Mouse (Mus musculus) hindbrain, postnatal 0 days (tissue): ENCODE data around the gene Lin28a. TPM values are rescaled to one million over a fixed set of nuclear protein-coding genes. Genes with fewer than 3 reads are reported as not detected.
A peak's percentile ranks its signal among the peaks of the same experiment; 100 is the strongest.

Experiments used
- ATAC-seq: fragments of 200-750 bp; cut with Nextera tagmentation; 2 replicates; pipeline ENCODE4 v1.8.0; 2017; ENCODE audit warnings: mild to moderate bottlenecking, moderate TSS enrichment, moderate library complexity
- DNase-seq: peaks from one replicate; pipeline ENCODE4 v3.0.0-alpha.2; 2015; ENCODE audit warnings: low spot score
- H3K27ac ChIP-seq: fragments of 300-500 bp; sonication (generic); 2 replicates; pipeline ENCODE4 v1.5.1; 2014; ENCODE audit warnings: mild to moderate bottlenecking
- H3K27me3 ChIP-seq: fragments of 300-500 bp; sonication (generic); 2 replicates; pipeline ENCODE4 v1.6.1; 2014; ENCODE audit warnings: low read length, mixed read lengths; ENCODE audit not compliant: insufficient read depth
- H3K36me3 ChIP-seq: fragments of 300-500 bp; sonication (generic); 2 replicates; pipeline ENCODE4 v1.6.1; 2014; ENCODE audit warnings: low read length, mixed read lengths; ENCODE audit not compliant: insufficient read depth
- H3K4me1 ChIP-seq: fragments of 300-500 bp; sonication (generic); 2 replicates; pipeline ENCODE4 v1.6.1; 2014; ENCODE audit warnings: antibody characterized with exemption, low read length, mixed read lengths; ENCODE audit not compliant: insufficient read depth
- H3K4me2 ChIP-seq: fragments of 300-500 bp; sonication (generic); 2 replicates; pipeline ENCODE4 v1.6.1; 2014; ENCODE audit warnings: low read depth, mild to moderate bottlenecking, low read length, moderate library complexity, mixed read lengths
- H3K4me3 ChIP-seq: fragments of 300-500 bp; sonication (generic); 2 replicates; pipeline ENCODE4 v1.5.1; 2014; ENCODE audit warnings: low read length
- H3K9ac ChIP-seq: fragments of 300-500 bp; sonication (generic); replicated peaks from 2 replicates; pipeline ENCODE4 v1.6.1; 2014; ENCODE audit warnings: mild to moderate bottlenecking, low read length, moderate library complexity, mixed read lengths
- H3K9me3 ChIP-seq: fragments of 300-500 bp; sonication (generic); 2 replicates; pipeline ENCODE4 v1.6.1; 2016; ENCODE audit warnings: low read length, mixed read lengths
- CTCF ChIP-seq: IDR thresholded peaks from 2 replicates; pipeline ENCODE4 v1.5.1; 2016; ENCODE audit warnings: antibody characterized with exemption, control low read depth, low read depth
- WGBS: fragments of 180-500 bp; shearing (Covaris S2); extraction: QIAGEN DNeasy Blood & Tissue Kit; methylation state at CpG from one replicate; pipeline ENCODE4 v1.1.7; 2014; 5-methylcytosine and 5-hydroxymethylcytosine counted together
- polyA plus RNA-seq: library from polyadenylated mRNA; unstranded; fragments of >200 nt; fragmentation: Nextera tagmentation; extraction: Ambion mirVana; gene quantifications from 2 replicates; pipeline ENCODE4 v1.2.1, GENCODE M21; 2015
- total RNA-seq: library from RNA; depleted of rRNA; stranded (reverse); fragments of >200 nt; gene quantifications from 2 replicates; pipeline ENCODE4 v1.2.3, GENCODE M21; 2014

The Lin28a gene
- total and polyA plus RNA-seq, 2 experiments from 2014 or later: not detected

DNA sequence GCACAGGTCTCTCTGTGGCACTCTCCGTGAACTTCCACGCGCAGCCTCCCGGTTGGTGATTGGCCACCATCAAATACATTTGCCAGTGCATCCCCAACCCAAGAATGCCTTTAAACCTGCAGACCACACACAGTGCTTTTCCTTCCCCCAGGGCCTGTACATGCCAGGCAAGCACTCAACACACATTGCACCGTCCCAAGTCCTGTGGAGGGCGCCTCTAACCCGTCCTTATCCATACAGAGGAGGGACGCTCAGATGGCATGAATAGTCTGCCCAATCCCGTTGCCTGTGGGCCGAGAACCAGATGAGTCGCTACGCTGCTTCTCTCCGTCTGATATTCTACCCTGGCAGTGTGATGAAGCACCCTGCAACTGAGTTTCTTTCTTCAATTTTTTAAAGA is 35.7 kb downstream of the Lin28a start:
- WGBS: 84% methylated on average over 13 of the region's 13 CpGs
- no peak overlapping the region for H3K4me3 ChIP-seq
- no peak overlapping the region for H3K9ac ChIP-seq
- H3K4me1 ChIP-seq: no peaks in the 10 kb centered on the region
- ATAC-seq (no peak), DNase-seq (no peak)
- H3K27ac ChIP-seq: no peak overlapping the region
- peak; percentile 2; the same call in 1 of the 2 replicates for TF ChIP-seq CTCF
- no peak overlapping the region for H3K4me2 ChIP-seq
- H3K27me3 ChIP-seq: no peaks in the 10 kb centered on the region
- peaks cover 27% of the 10 kb centered on the region; the same call in 1 of the 2 replicates for H3K36me3 ChIP-seq
- H3K9me3 ChIP-seq: no peaks in the 10 kb centered on the region

DNA sequence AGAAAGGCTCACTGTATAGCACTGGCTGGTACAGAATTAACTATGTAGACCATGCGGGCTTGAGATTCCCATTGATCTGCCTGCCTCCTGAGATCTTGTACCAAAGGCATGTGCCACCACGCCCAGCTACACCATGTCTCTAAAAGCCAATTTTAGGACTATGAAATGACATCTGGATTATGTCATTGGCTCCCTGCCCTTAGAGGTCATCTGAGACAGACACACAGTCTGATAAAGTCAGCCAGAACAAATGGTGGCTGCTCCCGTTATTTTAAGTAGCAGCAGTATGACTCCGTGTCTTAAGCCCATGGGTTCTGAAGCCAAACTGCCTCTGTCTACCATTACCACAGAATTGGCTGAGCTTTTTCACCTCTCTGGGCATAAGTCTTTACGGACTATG is 38.1 kb downstream of the Lin28a start:
- H3K4me2 ChIP-seq: no peak overlapping the region
- no peak for ATAC-seq
- no peak for DNase-seq
- H3K9ac ChIP-seq: no peak overlapping the region
- TF ChIP-seq CTCF: no peak
- H3K27me3 ChIP-seq: no peaks in the 10 kb centered on the region
- no peak overlapping the region for H3K4me3 ChIP-seq
- H3K36me3 ChIP-seq: peaks cover 27% of the 10 kb centered on the region; the same call in 1 of the 2 replicates
- H3K27ac ChIP-seq: no peak overlapping the region
- H3K9me3 ChIP-seq: no peaks in the 10 kb centered on the region
- no peaks in the 10 kb centered on the region for H3K4me1 ChIP-seq
- WGBS: 90% methylated on average over 5 of the region's 5 CpGs

DNA sequence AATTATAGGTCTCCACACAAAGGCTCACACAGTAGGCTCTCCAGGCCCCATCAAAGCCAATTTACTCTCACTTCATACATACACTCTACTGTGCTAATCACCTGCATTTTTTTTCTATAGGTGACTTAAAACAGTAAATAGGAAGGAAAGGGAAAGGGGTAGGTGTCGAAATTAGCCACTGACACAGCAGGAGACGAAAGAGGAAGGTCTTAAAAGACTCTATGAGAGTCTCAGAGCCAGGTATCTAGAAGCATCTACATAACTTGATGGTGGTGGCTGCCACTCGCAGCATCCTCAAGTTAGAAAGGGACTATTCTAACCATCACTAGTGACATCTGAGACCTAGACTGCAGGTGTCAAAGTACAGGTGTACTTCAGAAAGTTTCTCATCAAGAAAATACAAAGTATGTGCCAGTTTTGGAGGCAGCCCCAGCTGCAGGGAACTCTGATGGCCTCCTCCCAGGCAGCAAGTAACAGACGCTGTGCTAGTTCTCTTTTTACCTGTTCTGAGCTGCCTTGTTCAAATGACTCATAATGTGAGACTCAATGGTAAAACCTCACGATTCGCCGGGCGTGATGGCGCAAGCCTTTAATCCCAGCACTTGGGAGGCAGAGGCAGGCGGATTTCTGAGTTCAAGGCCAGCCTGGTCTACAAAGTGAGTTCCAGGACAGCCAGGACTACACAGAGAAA is 40.5 kb downstream of the Lin28a start:
- no peaks in the 10 kb centered on the region for H3K27me3 ChIP-seq
- H3K9me3 ChIP-seq: no peaks in the 10 kb centered on the region
- H3K27ac ChIP-seq: no peak overlapping the region
- no peaks in the 10 kb centered on the region for H3K4me1 ChIP-seq
- TF ChIP-seq CTCF: no peak
- no peak overlapping the region for H3K4me3 ChIP-seq
- no peak overlapping the region for H3K4me2 ChIP-seq
- peaks cover 30% of the 10 kb centered on the region; the same call in 1 of the 2 replicates for H3K36me3 ChIP-seq
- H3K9ac ChIP-seq: no peak overlapping the region
- ATAC-seq (no peak), DNase-seq (no peak)
- WGBS: 94% methylated on average over 10 of the region's 10 CpGs

DNA sequence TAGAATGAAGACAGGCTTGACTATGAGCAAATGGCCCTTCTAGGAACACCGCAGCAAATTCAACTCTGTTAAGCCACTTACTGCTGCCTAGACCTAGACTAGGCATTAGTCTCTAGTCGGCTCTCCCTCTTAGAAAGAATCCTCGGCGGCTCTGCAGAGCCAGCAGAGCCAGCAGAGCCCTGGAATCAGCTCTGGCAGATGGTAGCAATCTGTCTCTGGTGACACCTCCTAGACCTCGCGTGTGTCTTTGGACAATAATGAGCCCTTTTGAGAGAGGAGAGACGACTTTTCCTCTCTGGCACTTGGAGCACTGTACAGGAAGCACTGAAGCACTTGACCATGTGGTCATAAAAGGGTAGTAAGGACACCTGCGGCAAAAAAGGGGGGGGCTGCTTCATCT is 46.9 kb downstream of the Lin28a start:
- DNase-seq: peak; percentile 57
- WGBS: 50% methylated on average over 8 of the region's 8 CpGs
- Histone ChIP-seq H3K9me3 (no peaks in the 10 kb centered on the region), H3K27me3 (no peaks in the 10 kb centered on the region), H3K4me1 (peaks cover 17% of the 10 kb centered on the region; the same call in 1 of the 2 replicates), H3K27ac (0 out of 2 replicates have a peak overlapping the region, but pooled peaks have one; percentile 100), H3K4me3 (no peak overlapping the region), H3K36me3 (peaks cover 6% of the 10 kb centered on the region; the same call in 1 of the 2 replicates), H3K4me2 (no peak overlapping the region), H3K9ac (no peak overlapping the region)
- no peak for ATAC-seq
- TF ChIP-seq CTCF: no peak

DNA sequence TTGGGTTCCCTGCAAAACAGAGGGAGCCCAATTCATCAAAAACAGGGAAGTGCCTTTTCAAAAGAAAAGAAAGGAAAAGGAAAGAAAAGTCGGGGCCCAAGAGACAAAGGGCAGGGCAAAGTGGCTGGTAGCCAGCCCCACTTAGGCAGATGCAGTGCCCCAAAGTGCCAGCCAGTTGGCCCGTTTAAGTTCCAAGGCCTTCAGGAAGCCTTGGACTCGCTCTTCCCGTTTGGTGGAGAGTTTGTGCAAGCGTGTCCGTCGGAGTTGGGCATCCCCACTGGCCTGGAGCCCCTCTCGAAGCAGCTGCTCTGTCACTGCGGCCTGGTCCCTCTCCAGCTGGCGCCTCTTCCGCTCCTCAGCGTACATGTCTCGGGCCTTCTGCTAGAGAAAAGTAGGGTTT is 47.8 kb downstream of the Lin28a start:
- Histone ChIP-seq H3K27me3 (no peaks in the 10 kb centered on the region), H3K9me3 (no peaks in the 10 kb centered on the region), H3K9ac (no peak overlapping the region), H3K4me3 (no peak overlapping the region), H3K4me1 (peaks cover 24% of the 10 kb centered on the region), H3K4me2 (no peak overlapping the region), H3K27ac (peak overlapping the region; percentile 100), H3K36me3 (peaks cover 3% of the 10 kb centered on the region; the same call in 1 of the 2 replicates)
- 48% methylated on average over 13 of the region's 13 CpGs for WGBS
- ATAC-seq (no peak), DNase-seq (peak; percentile 71)
- no peak for TF ChIP-seq CTCF

DNA sequence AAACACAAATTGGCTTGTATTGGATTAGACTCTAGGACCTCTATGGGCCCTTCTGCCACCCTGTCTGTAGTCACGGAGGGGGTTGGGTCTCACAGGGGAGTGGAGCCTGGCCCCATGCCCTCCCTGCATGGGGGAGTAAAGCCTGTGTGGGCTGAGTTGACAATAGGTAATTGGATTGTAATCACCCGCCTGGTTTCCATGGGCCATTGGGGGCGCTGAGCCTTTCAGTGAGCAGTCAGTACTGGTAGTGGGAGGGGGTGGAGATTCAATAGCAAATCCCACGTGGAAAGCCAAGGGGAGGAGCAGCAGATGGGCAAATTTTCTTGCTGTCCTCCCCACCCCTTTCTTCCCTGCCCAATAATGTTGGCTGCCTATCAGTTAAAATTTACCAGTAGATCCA is 48.4 kb downstream of the Lin28a start:
- WGBS: 12% methylated on average over 4 of the region's 4 CpGs
- no peak for ATAC-seq
- Histone ChIP-seq H3K27ac (peak overlapping the region; percentile 100; the same call in 1 of the 2 replicates), H3K36me3 (peaks cover 7% of the 10 kb centered on the region; the same call in 1 of the 2 replicates), H3K4me1 (peaks cover 24% of the 10 kb centered on the region), H3K4me3 (no peak overlapping the region), H3K9ac (no peak overlapping the region), H3K27me3 (no peaks in the 10 kb centered on the region), H3K4me2 (no peak overlapping the region), H3K9me3 (no peaks in the 10 kb centered on the region)
- DNase-seq: peak; percentile 77
- peak; percentile 42 for TF ChIP-seq CTCF
